Mouse (Mus musculus): ENCODE data around the gene Lima1. TPM values are rescaled to one million over a fixed set of nuclear protein-coding genes. Genes with fewer than 3 reads are reported as not detected.

Gene Lima1
- polyA plus RNA-seq, 1 experiment from 2014 or later, result 41.1 TPM

DNA sequence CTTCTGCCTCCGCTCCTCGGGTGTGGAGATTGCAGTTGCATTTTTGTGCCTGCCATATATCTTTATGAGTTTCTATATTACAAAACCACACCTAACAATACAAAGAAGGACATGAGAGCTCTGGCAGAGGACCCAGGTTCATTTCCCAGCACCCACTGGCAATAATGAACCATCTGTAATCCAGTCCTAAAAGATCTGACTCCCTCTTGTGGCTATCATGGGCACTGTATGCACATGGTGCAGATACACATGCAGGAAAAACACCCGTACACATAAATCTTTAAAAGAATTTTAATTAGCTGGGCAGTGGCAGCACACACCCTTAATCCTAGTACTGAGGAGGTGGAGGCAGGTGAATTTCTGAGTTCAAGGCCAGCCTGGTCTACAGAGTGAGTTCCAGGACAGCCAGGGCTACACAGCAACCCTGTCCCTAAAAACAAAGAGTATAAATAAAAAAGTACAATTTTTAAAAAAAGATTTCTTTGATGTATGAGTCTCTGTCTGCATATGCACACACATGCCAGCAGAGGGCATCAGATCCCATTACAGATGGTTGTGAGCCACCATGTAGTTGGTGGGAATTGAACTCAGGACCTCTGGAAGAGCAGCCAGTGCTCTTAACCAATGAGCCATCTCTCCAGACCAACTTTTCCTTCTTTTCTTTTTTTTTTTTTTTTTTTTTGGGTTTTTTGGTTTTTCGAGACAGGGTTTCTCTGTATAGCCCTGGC, 146.0 kb downstream of the Lima1 start:
- 97% methylated on average over 3 of the region's 4 CpGs for WGBS
- Histone ChIP-seq H3K27me3 (ENCODE audit: insufficient read depth, low read length) (no peaks in the 10 kb centered on the region), H3K9ac (no peak overlapping the region), H3K4me1 (ENCODE audit: insufficient read depth) (peaks cover 3% of the 10 kb centered on the region), H3K36me3 (ENCODE audit: insufficient read depth) (peaks cover 33% of the 10 kb centered on the region), H3K27ac (ENCODE audit: low read depth) (no peak overlapping the region), H3K4me3 (ENCODE audit: low read depth, low read length) (no peak overlapping the region), H3K9me3 (ENCODE audit: low read depth, low read length) (no peaks in the 10 kb centered on the region), H3K4me2 (no peak overlapping the region)
- no peak for DNase-seq
- no peak for ATAC-seq (ENCODE audit: insufficient read depth)
- no peak for TF ChIP-seq CTCF (IDR thresholded peaks at IDR 0.05; ENCODE audit: low read depth)

Other genes starting within 250 kb of the Lima1 start
- gene Racgap1, start 223.8 kb downstream of the Lima1 start, polyA plus RNA-seq (2014; fragmentation: Nextera tagmentation; extraction: Ambion mirVana), result 153 and 157 TPM in 2 replicates
- gene Asic1, start 205.1 kb downstream of the Lima1 start, polyA plus RNA-seq (2014; fragmentation: Nextera tagmentation; extraction: Ambion mirVana), result 0.54 and 0.83 TPM in 2 replicates
- 52.5 and 63.5 TPM in 2 replicates for gene Smarcd1, start 173.3 kb downstream of the Lima1 start, polyA plus RNA-seq (2014; fragmentation: Nextera tagmentation; extraction: Ambion mirVana)
- gene Gm17349, start 170.0 kb downstream of the Lima1 start, polyA plus RNA-seq (2014; fragmentation: Nextera tagmentation; extraction: Ambion mirVana), result not detected in 2 replicates
- gene Gpd1, start 157.9 kb downstream of the Lima1 start, polyA plus RNA-seq (2014; fragmentation: Nextera tagmentation; extraction: Ambion mirVana), result 0.31 and 0.58 TPM in 2 replicates
- 135 and 145 TPM in 2 replicates for gene Cox14, start 149.8 kb downstream of the Lima1 start, polyA plus RNA-seq (2014; fragmentation: Nextera tagmentation; extraction: Ambion mirVana)
- gene Cers5, start 102.6 kb downstream of the Lima1 start, polyA plus RNA-seq (2014; fragmentation: Nextera tagmentation; extraction: Ambion mirVana), result 76.6 and 78.8 TPM in 2 replicates
- gene Fam186a, start 91.6 kb upstream of the Lima1 start, polyA plus RNA-seq (2014; fragmentation: Nextera tagmentation; extraction: Ambion mirVana), result 0.04 TPM in 1 of 2 replicates, not detected in the other
- 39.3 and 41.0 TPM in 2 replicates for gene Larp4, start 94.6 kb upstream of the Lima1 start, polyA plus RNA-seq (2014; fragmentation: Nextera tagmentation; extraction: Ambion mirVana)
- 16.4 and 18.1 TPM in 2 replicates for gene Dip2b, start 163.2 kb upstream of the Lima1 start, polyA plus RNA-seq (2014; fragmentation: Nextera tagmentation; extraction: Ambion mirVana)